Mouse (Mus musculus): ENCODE data around the gene Sipa1l3. TPM values are rescaled to one million over a fixed set of nuclear protein-coding genes. Genes with fewer than 3 reads are reported as not detected.

Sipa1l3 gene
- polyA plus RNA-seq, 1 experiment from 2014 or later: 20.5 TPM

GRCm38 (mm10) chr7:29438655-29439282, 79.7 kb downstream of the Sipa1l3 start:
- WGBS: 67% methylated on average over 16 of the region's 16 CpGs
- Histone ChIP-seq H3K27ac (no peak overlapping the region), H3K9me3 (no peaks in the 10 kb centered on the region), H3K4me1 (peaks cover 32% of the 10 kb centered on the region), H3K4me3 (no peak overlapping the region), H3K9ac (no peak overlapping the region), H3K27me3 (no peaks in the 10 kb centered on the region), H3K4me2 (no peak overlapping the region), H3K36me3 (no peaks in the 10 kb centered on the region)
- no peak for ATAC-seq (ENCODE audit: insufficient number of reproducible peaks, low FRiP score, low TSS enrichment, low read depth)

GRCm38 (mm10) chr7:29438204-29438603, 80.2 kb downstream of the Sipa1l3 start:
- H3K27ac ChIP-seq: no peak overlapping the region
- H3K4me3 ChIP-seq: no peak overlapping the region
- WGBS: 82% methylated on average over 14 of the region's 14 CpGs
- H3K4me2 ChIP-seq: no peak overlapping the region
- no peak overlapping the region for H3K9ac ChIP-seq
- H3K4me1 ChIP-seq: peaks cover 37% of the 10 kb centered on the region
- no peak for ATAC-seq (ENCODE audit: insufficient number of reproducible peaks, low FRiP score, low TSS enrichment, low read depth)
- H3K9me3 ChIP-seq: no peaks in the 10 kb centered on the region
- H3K36me3 ChIP-seq: no peaks in the 10 kb centered on the region
- no peaks in the 10 kb centered on the region for H3K27me3 ChIP-seq

GRCm38 (mm10) chr7:29437072-29437471, 81.4 kb downstream of the Sipa1l3 start:
- Histone ChIP-seq H3K4me3 (no peak overlapping the region), H3K27ac (peak overlapping the region; percentile 38), H3K4me1 (peaks cover 47% of the 10 kb centered on the region), H3K9me3 (no peaks in the 10 kb centered on the region), H3K4me2 (no peak overlapping the region), H3K36me3 (no peaks in the 10 kb centered on the region), H3K9ac (no peak overlapping the region), H3K27me3 (no peaks in the 10 kb centered on the region)
- no peak for ATAC-seq (ENCODE audit: insufficient number of reproducible peaks, low FRiP score, low TSS enrichment, low read depth)
- 73% methylated on average over 10 of the region's 10 CpGs for WGBS

GRCm38 (mm10) chr7:29434313-29435035, 84.0 kb downstream of the Sipa1l3 start:
- Histone ChIP-seq H3K4me3 (no peak overlapping the region), H3K4me2 (no peak overlapping the region), H3K9ac (no peak overlapping the region), H3K9me3 (no peaks in the 10 kb centered on the region), H3K27me3 (no peaks in the 10 kb centered on the region), H3K4me1 (peaks cover 62% of the 10 kb centered on the region), H3K27ac (no peak overlapping the region), H3K36me3 (no peaks in the 10 kb centered on the region)
- no peak for ATAC-seq (ENCODE audit: insufficient number of reproducible peaks, low FRiP score, low TSS enrichment, low read depth)
- WGBS: 85% methylated on average over 9 of the region's 9 CpGs

GRCm38 (mm10) chr7:29433725-29434124, 84.7 kb downstream of the Sipa1l3 start:
- no peak overlapping the region for H3K9ac ChIP-seq
- no peaks in the 10 kb centered on the region for H3K9me3 ChIP-seq
- H3K36me3 ChIP-seq: no peaks in the 10 kb centered on the region
- no peak for ATAC-seq (ENCODE audit: insufficient number of reproducible peaks, low FRiP score, low TSS enrichment, low read depth)
- H3K4me2 ChIP-seq: no peak overlapping the region
- no peak overlapping the region for H3K4me3 ChIP-seq
- WGBS: 71% methylated on average over 10 of the region's 10 CpGs
- H3K27me3 ChIP-seq: no peaks in the 10 kb centered on the region
- no peak overlapping the region for H3K27ac ChIP-seq
- peaks cover 60% of the 10 kb centered on the region for H3K4me1 ChIP-seq

GRCm38 (mm10) chr7:29432947-29433553, 85.4 kb downstream of the Sipa1l3 start:
- Histone ChIP-seq H3K4me2 (no peak overlapping the region), H3K27ac (peak overlapping the region; percentile 27; the same call in 1 of the 2 replicates), H3K4me3 (no peak overlapping the region), H3K9me3 (no peaks in the 10 kb centered on the region), H3K9ac (no peak overlapping the region), H3K36me3 (no peaks in the 10 kb centered on the region), H3K4me1 (peaks cover 53% of the 10 kb centered on the region), H3K27me3 (no peaks in the 10 kb centered on the region)
- 68% methylated on average over 11 of the region's 11 CpGs for WGBS
- no peak for ATAC-seq (ENCODE audit: insufficient number of reproducible peaks, low FRiP score, low TSS enrichment, low read depth)

GRCm38 (mm10) chr7:29432180-29432946, 86.1 kb downstream of the Sipa1l3 start:
- H3K4me1 ChIP-seq: peaks cover 49% of the 10 kb centered on the region
- no peak overlapping the region for H3K4me3 ChIP-seq
- H3K9ac ChIP-seq: no peak overlapping the region
- no peaks in the 10 kb centered on the region for H3K9me3 ChIP-seq
- H3K4me2 ChIP-seq: no peak overlapping the region
- no peaks in the 10 kb centered on the region for H3K36me3 ChIP-seq
- WGBS: 39% methylated on average over 15 of the region's 15 CpGs
- 0 out of 2 replicates have a peak, but pooled peaks have one; percentile 17 for ATAC-seq (ENCODE audit: insufficient number of reproducible peaks, low FRiP score, low TSS enrichment, low read depth)
- H3K27ac ChIP-seq: peak overlapping the region; percentile 27; the same call in 1 of the 2 replicates
- no peaks in the 10 kb centered on the region for H3K27me3 ChIP-seq

GRCm38 (mm10) chr7:29430739-29431211, 87.7 kb downstream of the Sipa1l3 start:
- Histone ChIP-seq H3K4me2 (no peak overlapping the region), H3K36me3 (no peaks in the 10 kb centered on the region), H3K9me3 (no peaks in the 10 kb centered on the region), H3K4me3 (no peak overlapping the region), H3K4me1 (peaks cover 42% of the 10 kb centered on the region), H3K27me3 (no peaks in the 10 kb centered on the region), H3K27ac (no peak overlapping the region), H3K9ac (no peak overlapping the region)
- 21% methylated on average over 6 of the region's 6 CpGs for WGBS
- no peak for ATAC-seq (ENCODE audit: insufficient number of reproducible peaks, low FRiP score, low TSS enrichment, low read depth)

- WGBS: 85% methylated on average over 8 of the region's 8 CpGs
- Histone ChIP-seq H3K27me3 (no peaks in the 10 kb centered on the region), H3K4me2 (no peak overlapping the region), H3K9me3 (no peaks in the 10 kb centered on the region), H3K4me3 (no peak overlapping the region), H3K4me1 (peaks cover 40% of the 10 kb centered on the region), H3K27ac (no peak overlapping the region), H3K9ac (no peak overlapping the region), H3K36me3 (no peaks in the 10 kb centered on the region)
- ATAC-seq (ENCODE audit: insufficient number of reproducible peaks, low FRiP score, low TSS enrichment, low read depth): no peak
Measured at GRCm38 (mm10) chr7:29426056-29426455, 92.4 kb downstream of the Sipa1l3 start.

- WGBS: 24% methylated on average over 7 of the region's 7 CpGs
- H3K4me2 ChIP-seq: no peak overlapping the region
- H3K36me3 ChIP-seq: no peaks in the 10 kb centered on the region
- H3K4me1 ChIP-seq: peaks cover 33% of the 10 kb centered on the region
- H3K9me3 ChIP-seq: no peaks in the 10 kb centered on the region
- H3K9ac ChIP-seq: no peak overlapping the region
- H3K27ac ChIP-seq: peak overlapping the region; percentile 57; the same call in 1 of the 2 replicates
- H3K4me3 ChIP-seq: no peak overlapping the region
- no peaks in the 10 kb centered on the region for H3K27me3 ChIP-seq
- peak; percentile 50; the same call in 1 of the 2 replicates for ATAC-seq (ENCODE audit: insufficient number of reproducible peaks, low FRiP score, low TSS enrichment, low read depth)
Measured at GRCm38 (mm10) chr7:29425413-29425827, 93.0 kb downstream of the Sipa1l3 start.

- Histone ChIP-seq H3K36me3 (no peaks in the 10 kb centered on the region), H3K4me1 (peaks cover 36% of the 10 kb centered on the region), H3K27me3 (no peaks in the 10 kb centered on the region), H3K4me3 (no peak overlapping the region), H3K27ac (0 out of 2 replicates have a peak overlapping the region, but pooled peaks have one; percentile 51), H3K4me2 (no peak overlapping the region), H3K9me3 (no peaks in the 10 kb centered on the region), H3K9ac (no peak overlapping the region)
- no peak for ATAC-seq (ENCODE audit: insufficient number of reproducible peaks, low FRiP score, low TSS enrichment, low read depth)
- 28% methylated on average over 5 of the region's 5 CpGs for WGBS
Measured at GRCm38 (mm10) chr7:29424690-29425089, 93.8 kb downstream of the Sipa1l3 start.
